Mouse (Mus musculus): Measurements from ENCODE around the gene Rfng. TPM values are rescaled to one million over a fixed set of nuclear protein-coding genes. Genes with fewer than 3 reads are reported as not detected.
A peak's percentile ranks its signal among the peaks of the same experiment; 100 is the strongest.
"Not testable (repeated sequence)": the region's sequence is repeated elsewhere in the genome, so short reads cannot be mapped to it uniquely, and the experiment has no call there.

Rfng gene
- total RNA-seq, 2 experiments from 2014 or later: 11.2 to 13.3 TPM

DNA sequence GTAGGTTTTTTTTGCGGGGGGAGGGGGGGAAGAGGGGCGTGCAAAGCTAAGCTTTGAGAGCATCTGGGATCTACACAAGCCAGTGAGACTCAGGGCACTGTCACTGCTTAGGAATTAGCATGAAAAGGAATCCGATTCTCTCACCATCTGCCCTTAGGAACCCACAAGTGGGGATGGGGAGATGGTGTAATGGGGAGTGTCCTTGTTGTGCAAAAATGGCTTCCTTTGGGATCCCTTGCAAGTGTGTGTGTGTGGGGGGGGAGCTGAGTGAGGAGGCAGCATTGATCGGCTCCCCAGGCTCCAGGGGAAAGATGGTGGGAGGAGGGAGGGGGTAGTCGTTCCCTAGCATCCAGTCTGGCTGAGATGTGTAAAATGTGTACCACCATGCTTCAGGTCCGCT is 6.9 kb downstream of the Rfng start:
- intact Hi-C loops (cut with DNase I): loop anchor here (2.0 to 10.0 kb wide), 3 partner anchors 118 to 290 kb away; no protein-coding TSS in a partner anchor
- DNase-seq: no peak

GRCm38 (mm10) chr11:120775774-120776469 is 8.1 kb downstream of the Rfng start:
- intact Hi-C loops (cut with DNase I): loop anchor here (1.0 to 10.0 kb wide), 4 partner anchors 56 to 289 kb away; no protein-coding TSS in a partner anchor
- peak; percentile 97 to 98 for DNase-seq

DNA sequence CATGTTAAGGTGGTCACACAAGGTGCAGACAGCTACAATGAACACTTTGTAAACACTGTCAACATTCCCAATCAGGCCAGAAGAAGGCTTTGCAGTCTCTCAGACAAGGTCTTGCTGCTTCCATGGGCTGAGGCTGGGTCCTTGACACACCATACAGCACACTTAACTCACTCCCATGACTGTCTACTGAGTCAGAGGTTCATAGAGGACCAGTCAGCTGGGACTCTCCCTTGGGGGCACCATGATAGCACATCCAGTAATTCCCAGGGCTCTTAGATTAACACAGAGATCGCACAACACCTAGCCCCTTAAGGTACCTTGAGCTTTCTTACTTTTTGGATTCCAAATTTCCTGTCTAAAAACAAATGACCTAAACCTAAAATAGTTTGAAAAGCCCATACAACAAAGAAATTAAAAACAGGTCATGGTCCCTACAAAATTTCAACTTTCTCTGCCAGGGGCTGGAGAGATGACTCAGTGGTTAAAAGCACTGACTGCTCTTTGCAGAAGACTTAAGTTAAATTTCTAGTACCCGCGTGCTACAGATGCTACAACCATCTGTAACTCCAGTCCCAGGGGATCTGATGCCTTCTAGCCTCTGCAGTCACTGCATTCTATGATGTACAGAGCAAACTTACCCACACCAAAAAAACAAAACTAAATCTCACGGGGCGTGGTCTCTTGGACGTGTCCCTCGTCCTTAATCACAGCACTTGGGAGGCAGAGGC is 10.4 kb downstream of the Rfng start:
- no peak for DNase-seq
- intact Hi-C loops (cut with DNase I): loop anchor here (10.0 kb wide), 1 partner anchor 259 kb away; no protein-coding TSS in a partner anchor

DNA sequence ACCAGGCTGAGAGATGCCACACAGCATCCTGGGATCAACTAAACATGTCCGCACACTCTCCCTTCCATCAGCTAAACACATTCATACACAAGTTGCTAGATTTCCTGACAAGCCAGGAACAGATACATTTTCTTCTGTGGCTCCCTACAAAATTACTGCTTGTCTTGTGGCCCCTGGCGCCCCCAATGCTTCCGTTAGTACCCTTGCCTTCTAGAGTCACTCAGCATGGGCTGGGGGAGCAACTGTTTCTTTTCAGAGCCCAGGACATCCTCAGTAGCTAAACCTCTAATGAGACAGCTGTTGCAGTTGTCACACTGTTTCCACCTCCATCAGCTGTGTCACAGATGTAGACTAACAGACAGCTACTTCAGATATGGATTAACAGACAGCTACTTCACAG is 11.3 kb downstream of the Rfng start:
- intact Hi-C loops (cut with DNase I): loop anchor here (10.0 kb wide), 1 partner anchor 258 kb away; no protein-coding TSS in a partner anchor
- no peak for DNase-seq

- intact Hi-C loops (cut with DNase I): no loop called here
- no peak for DNase-seq
Observed at GRCm38 (mm10) chr11:120768206-120768605, 15.8 kb downstream of the Rfng start.

DNA sequence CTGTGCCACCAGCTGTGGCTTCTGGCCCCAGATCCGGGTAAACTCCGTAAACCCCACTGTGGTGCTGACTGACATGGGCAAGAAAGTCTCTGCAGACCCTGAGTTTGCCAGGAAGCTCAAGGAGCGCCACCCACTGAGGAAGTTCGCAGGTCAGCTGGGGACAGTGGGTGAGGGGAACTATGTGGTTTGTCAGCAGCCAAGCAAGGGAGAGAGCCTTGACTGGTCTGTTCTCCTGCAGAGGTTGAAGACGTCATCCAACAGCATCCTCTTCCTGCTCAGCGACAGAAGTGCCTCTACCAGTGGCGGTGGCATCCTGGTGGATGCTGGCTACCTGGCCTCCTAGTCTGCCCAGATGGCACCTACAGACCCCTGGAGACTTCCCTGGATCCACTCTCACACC is 17.0 kb downstream of the Rfng start:
- intact Hi-C loops (cut with DNase I): not testable (repeated sequence)

GRCm38 (mm10) chr11:120763121-120763999 is 20.6 kb downstream of the Rfng start:
- DNase-seq; intact Hi-C loops (cut with DNase I): not testable (repeated sequence)

More for the DNA sequence above, 17.0 kb downstream of the Rfng start:
- not testable (repeated sequence) for DNase-seq

- intact Hi-C loops (cut with DNase I); DNase-seq: not testable (repeated sequence)
Observed at GRCm38 (mm10) chr11:120762672-120763041, 21.4 kb downstream of the Rfng start, which contains the start of gene Hmga1b. Gene Hmga1b (plus strand): TSS chr11:120762794.

GRCm38 (mm10) chr11:120761811-120762671 is 22.0 kb downstream of the Rfng start:
- DNase-seq: no peak
- intact Hi-C loops (cut with DNase I): no loop called here

DNA sequence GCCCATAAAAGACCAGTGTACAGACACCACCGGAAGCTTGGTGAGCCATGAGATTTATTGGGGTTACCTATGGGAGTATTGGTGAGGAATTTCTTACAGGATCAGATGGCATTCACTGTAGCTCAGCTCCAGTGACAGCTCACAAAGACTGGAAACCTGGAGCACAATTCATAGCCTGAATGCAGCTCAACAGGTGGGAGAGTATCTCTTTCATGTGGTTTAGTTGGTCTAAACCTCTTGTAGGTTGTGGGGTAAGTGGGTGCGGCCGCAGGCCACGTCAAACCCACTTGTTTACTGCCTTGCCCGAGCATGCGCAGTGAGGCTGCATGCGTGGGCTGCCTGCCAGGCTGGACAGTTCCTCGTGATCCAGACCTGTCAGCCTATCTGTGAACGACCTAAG is 23.8 kb downstream of the Rfng start:
- no peak for DNase-seq
- intact Hi-C loops (cut with DNase I): no loop called here

DNA sequence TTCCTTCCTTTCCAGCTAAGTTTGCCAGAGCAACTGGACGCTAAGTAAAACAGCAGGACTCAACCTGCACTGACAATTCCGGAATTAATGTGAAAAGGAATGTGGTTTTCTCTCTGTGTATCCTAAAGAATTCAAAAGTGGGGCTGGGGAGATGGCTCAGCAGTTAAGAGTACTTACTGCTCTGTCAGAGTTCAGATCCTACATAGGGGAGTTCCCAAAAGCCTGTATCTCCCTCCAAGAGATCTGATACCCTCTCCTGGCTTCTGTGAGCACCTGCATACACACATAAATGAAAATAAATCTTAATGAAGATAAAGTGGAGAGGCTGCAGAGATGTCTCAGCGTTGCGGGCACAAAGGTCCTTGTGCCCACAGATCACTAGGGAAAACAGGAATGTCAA is 32.4 kb downstream of the Rfng start:
- intact Hi-C loops (cut with DNase I): no loop called here
- no peak for DNase-seq

GRCm38 (mm10) chr11:120749430-120749829 is 34.6 kb downstream of the Rfng start:
- intact Hi-C loops (cut with DNase I): loop anchor here (2.0 kb wide), 1 partner anchor 29 kb away; the partner anchor contains the start of gene Rac3
- DNase-seq: peak in 1 of 2 experiments; percentile 41

DNA sequence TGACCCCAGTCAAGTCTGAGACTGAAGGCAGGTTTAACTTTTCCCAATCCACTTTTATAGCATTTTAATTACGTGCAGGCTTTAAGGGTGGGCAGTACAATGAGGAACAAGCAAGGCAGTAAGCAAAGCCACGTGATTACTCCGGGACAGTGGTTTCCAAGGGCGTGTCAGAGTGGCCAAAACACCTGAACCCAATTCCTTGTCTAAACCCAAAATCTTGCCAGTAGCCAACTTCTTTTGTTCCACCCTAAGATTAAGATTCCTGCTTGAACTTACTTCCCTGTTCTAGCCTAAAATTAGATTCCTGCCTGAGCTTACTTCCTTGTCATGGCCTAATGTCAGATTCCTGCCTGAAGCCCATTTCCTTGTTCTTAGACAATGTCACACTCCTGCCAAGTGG is 36.0 kb downstream of the Rfng start:
- DNase-seq: no peak
- intact Hi-C loops (cut with DNase I): loop anchor here (2.0 kb wide), 1 partner anchor 27 kb away; the partner anchor contains the start of gene Rac3

DNA sequence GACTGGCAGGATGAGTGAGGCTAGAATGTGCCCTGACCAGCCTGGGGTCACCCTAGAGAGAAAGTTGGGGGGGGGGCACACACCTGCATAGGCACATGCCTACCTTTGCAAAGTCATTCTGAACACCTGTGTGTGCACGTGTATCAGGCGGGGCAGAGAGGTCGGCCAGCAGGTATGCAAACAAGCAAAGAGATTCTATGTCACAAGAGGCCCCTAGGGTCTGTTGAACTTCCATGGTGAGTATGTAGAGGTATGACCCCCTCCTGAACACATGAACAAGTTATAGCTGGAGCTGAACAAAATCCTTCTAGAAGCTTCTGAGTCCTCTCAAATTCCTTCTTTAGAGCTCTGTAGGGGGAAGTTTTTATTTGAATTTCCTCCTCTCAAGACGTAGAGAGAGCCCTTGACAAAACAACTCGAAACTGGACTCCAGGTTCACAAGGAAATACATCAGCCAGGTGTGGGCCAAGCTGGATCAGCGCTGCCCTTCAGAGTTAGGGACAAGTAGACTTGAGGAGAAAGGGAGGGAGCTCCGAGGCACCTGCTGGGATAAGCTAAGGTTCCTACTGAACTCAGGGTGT is 39.8 kb downstream of the Rfng start:
- intact Hi-C loops (cut with DNase I): no loop called here
- no peak for DNase-seq

- DNase-seq: no peak
- intact Hi-C loops (cut with DNase I): no loop called here
Observed at GRCm38 (mm10) chr11:120740981-120741380, 43.0 kb downstream of the Rfng start.

GRCm38 (mm10) chr11:120736424-120736823 is 47.6 kb downstream of the Rfng start:
- DNase-seq: no peak
- intact Hi-C loops (cut with DNase I): no loop called here

- peak in 1 of 2 experiments; percentile 50 for DNase-seq
- intact Hi-C loops (cut with DNase I): no loop called here
Observed at GRCm38 (mm10) chr11:120733521-120733920, 50.5 kb downstream of the Rfng start.

DNA sequence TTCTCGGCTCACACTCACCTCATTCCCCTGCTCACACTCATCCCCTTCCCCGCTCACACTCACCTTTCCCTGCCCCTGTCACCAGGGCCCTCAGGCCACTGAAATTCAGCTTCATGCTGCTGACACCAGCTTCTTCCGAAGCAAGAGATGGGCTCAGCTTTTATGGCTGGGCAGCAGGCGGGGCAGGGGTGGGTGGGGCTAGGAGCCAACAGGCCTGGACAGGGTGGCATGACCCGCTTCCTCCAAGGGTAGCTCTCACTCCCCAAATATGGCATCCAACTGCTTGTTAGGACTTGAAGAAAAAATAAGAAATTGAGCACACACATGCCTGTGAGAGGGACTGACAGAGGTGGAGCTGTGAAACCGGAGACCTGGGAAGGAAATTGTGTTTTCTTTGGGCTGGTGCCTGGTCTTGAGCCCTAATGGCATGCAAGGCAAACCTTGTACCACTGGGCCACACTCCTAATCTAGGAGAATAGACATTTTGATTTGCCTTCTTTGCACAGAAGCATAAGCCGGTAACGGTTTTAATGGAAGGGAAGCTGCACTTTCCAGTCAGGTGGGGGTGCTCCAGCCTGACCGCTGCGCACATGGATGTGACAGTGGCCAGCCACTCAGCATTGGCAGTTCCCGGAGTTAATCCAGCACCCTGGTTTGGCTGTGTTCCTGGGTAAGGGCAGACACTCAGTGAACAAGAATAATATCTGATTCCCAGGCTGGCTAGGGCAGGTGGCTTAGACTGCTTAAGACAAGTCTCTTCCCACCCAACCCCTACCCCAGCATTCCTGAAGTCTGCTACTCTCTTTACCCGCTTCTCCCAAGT is 51.9 kb downstream of the Rfng start, which contains the start of gene Cbr2:
Gene Cbr2 (minus strand): TSS at position 257 of the 823 bp plus-strand sequence.
- peak; percentile 37 to 47 for DNase-seq
- intact Hi-C loops (cut with DNase I): no loop called here
